Mouse (Mus musculus) MEL (cell line): ENCODE measurements around the gene Mterf1a. TPM values are rescaled to one million over a fixed set of nuclear protein-coding genes. Genes with fewer than 3 reads are reported as not detected.

ENCODE experiments used
- DNase-seq: peaks from one replicate; pipeline ENCODE4 v3.0.0; 2011; ENCODE audit warnings: low read depth, low spot score
- H3K27ac ChIP-seq: 2 replicates; pipeline ENCODE4 v1.5.1; 2012; ENCODE audit warnings: low read depth, mild to moderate bottlenecking, control low read depth, low read length, moderate library complexity; ENCODE audit not compliant: control insufficient read depth
- H3K27me3 ChIP-seq, 2 experiments: fragments of 150-350 bp in 1 of 2; sonication (generic) in 1 of 2; 2 replicates each; pipeline ENCODE4 v1.6.1; 2012; ENCODE audit warnings: low read length in 2 of 2, mild to moderate bottlenecking in 2 of 2, improper control_type of control experiment in 1 of 2, moderate library complexity in 1 of 2; ENCODE audit not compliant: insufficient read depth in 2 of 2, control insufficient read depth in 1 of 2
- H3K36me3 ChIP-seq, 2 experiments: 2 replicates each; pipeline ENCODE4 v1.6.1; 2012 to 2014; ENCODE audit warnings: low read length in 2 of 2, improper control_type of control experiment in 1 of 2, inconsistent platforms in 1 of 2, mild to moderate bottlenecking in 1 of 2; ENCODE audit not compliant: insufficient read depth in 2 of 2, control insufficient read depth in 1 of 2
- H3K4me1 ChIP-seq, 2 experiments: fragments of 150-350 bp in 1 of 2; sonication (generic) in 1 of 2; 2 replicates each; pipeline ENCODE4 v1.6.1; 2012; ENCODE audit warnings: low read length in 2 of 2, improper control_type of control experiment in 1 of 2, mild to moderate bottlenecking in 1 of 2; ENCODE audit not compliant: insufficient read depth in 2 of 2, control insufficient read depth in 1 of 2
- H3K4me3 ChIP-seq, 2 experiments: fragments of 150-350 bp in 1 of 2; sonication (generic) in 1 of 2; 2 replicates each; pipeline ENCODE4 v1.5.1; 2012; ENCODE audit warnings: low read depth in 2 of 2, low read length in 2 of 2, mild to moderate bottlenecking in 2 of 2, moderate library complexity in 2 of 2, control low read depth in 1 of 2, improper control_type of control experiment in 1 of 2; ENCODE audit not compliant: control insufficient read depth in 1 of 2, insufficient read depth in 1 of 2
- H3K79me2 ChIP-seq: 2 replicates; pipeline ENCODE4 v1.6.1; 2012; ENCODE audit warnings: mild to moderate bottlenecking, low read length, moderate library complexity; ENCODE audit not compliant: control insufficient read depth, poor library complexity, insufficient read depth
- H3K9ac ChIP-seq: 2 replicates; pipeline ENCODE4 v1.6.1; 2012; ENCODE audit warnings: low read depth, mild to moderate bottlenecking, control low read depth, low read length, moderate library complexity; ENCODE audit not compliant: control insufficient read depth, poor library complexity, severe bottlenecking
- H3K9me3 ChIP-seq: fragments of 150-350 bp; sonication (generic); replicated peaks from 2 replicates; pipeline ENCODE4 v1.6.1; 2012; ENCODE audit warnings: mild to moderate bottlenecking, low read length, improper control_type of control experiment, moderate library complexity; ENCODE audit not compliant: insufficient read depth
- BHLHE40 ChIP-seq: IDR thresholded peaks from 2 replicates; pipeline ENCODE4 v1.6.1; 2012; ENCODE audit warnings: low read depth, mild to moderate bottlenecking, inconsistent platforms, low read length, improper control_type of control experiment, borderline replicate concordance
- CHD1 ChIP-seq: IDR thresholded peaks from 2 replicates; pipeline ENCODE4 v1.6.1; 2012; ENCODE audit warnings: low read depth, mild to moderate bottlenecking, inconsistent platforms, low read length, improper control_type of control experiment
- CHD2 ChIP-seq: IDR thresholded peaks from 2 replicates; pipeline ENCODE4 v1.6.1; 2011; ENCODE audit warnings: low read length, improper control_type of control experiment
- CTCF ChIP-seq, 3 experiments: IDR thresholded peaks in 2 of 3; conservative IDR thresholded peaks in 1 of 3; 2 replicates each; pipeline ENCODE4 v1.5.1; 2011 to 2012; ENCODE audit warnings: low read length in 3 of 3, low read depth in 2 of 3, mild to moderate bottlenecking in 2 of 3, improper control_type of control experiment in 1 of 3, inconsistent platforms in 1 of 3, mixed read lengths in 1 of 3, moderate library complexity in 1 of 3; ENCODE audit not compliant: control insufficient read depth in 1 of 3, insufficient read depth in 1 of 3, poor library complexity in 1 of 3, severe bottlenecking in 1 of 3
- E2F4 ChIP-seq: IDR thresholded peaks from 2 replicates; pipeline ENCODE4 v1.6.1; 2011; ENCODE audit warnings: low read depth, low read length, improper control_type of control experiment, borderline replicate concordance
- ELF1 ChIP-seq: IDR thresholded peaks from 2 replicates; pipeline ENCODE4 v1.6.1; 2014; ENCODE audit warnings: low read depth, mild to moderate bottlenecking, inconsistent platforms, low read length, improper control_type of control experiment, moderate library complexity
- EP300 ChIP-seq, 2 experiments: IDR thresholded peaks; 2 replicates each; pipeline ENCODE4 v1.6.1; 2011; ENCODE audit warnings: improper control_type of control experiment in 2 of 2, low read length in 2 of 2, low read depth in 1 of 2, mild to moderate bottlenecking in 1 of 2
- ETS1 ChIP-seq: IDR thresholded peaks from 2 replicates; pipeline ENCODE4 v1.6.1; 2012; ENCODE audit warnings: low read depth, mild to moderate bottlenecking, inconsistent platforms, low read length, improper control_type of control experiment, moderate library complexity
- GATA1 ChIP-seq: IDR thresholded peaks from 2 replicates; pipeline ENCODE4 v1.6.1; 2011; ENCODE audit warnings: low read depth, low read length, improper control_type of control experiment
- MAFK ChIP-seq: IDR thresholded peaks from 2 replicates; pipeline ENCODE4 v1.6.1; 2011; ENCODE audit warnings: low read depth, mild to moderate bottlenecking, low read length, improper control_type of control experiment, borderline replicate concordance
- MXI1 ChIP-seq: IDR thresholded peaks from 2 replicates; pipeline ENCODE4 v1.6.1; 2011; ENCODE audit warnings: mild to moderate bottlenecking, low read depth, low read length, improper control_type of control experiment
- MYC ChIP-seq: IDR thresholded peaks from 2 replicates; pipeline ENCODE4 v1.6.1; 2011; ENCODE audit warnings: low read depth, mild to moderate bottlenecking, low read length, improper control_type of control experiment, moderate library complexity
- POLR2AphosphoS2 ChIP-seq: IDR thresholded peaks from 2 replicates; pipeline ENCODE4 v1.6.1; 2011; ENCODE audit warnings: low read length, improper control_type of control experiment
- POLR2AphosphoS5 ChIP-seq: IDR thresholded peaks from 2 replicates; pipeline ENCODE4 v1.6.1; 2012; ENCODE audit warnings: low read depth, borderline replicate concordance, mild to moderate bottlenecking, inconsistent platforms, low read length, moderate library complexity, mixed read lengths
- RAD21 ChIP-seq: IDR thresholded peaks from 2 replicates; pipeline ENCODE4 v1.6.1; 2011; ENCODE audit warnings: mild to moderate bottlenecking, low read depth, low read length, improper control_type of control experiment
- RCOR1 ChIP-seq: IDR thresholded peaks from 2 replicates; pipeline ENCODE4 v1.6.1; 2012; ENCODE audit warnings: low read depth, mild to moderate bottlenecking, inconsistent platforms, low read length, improper control_type of control experiment
- SMC3 ChIP-seq: IDR thresholded peaks from 2 replicates; pipeline ENCODE4 v1.6.1; 2011; ENCODE audit warnings: low read depth, low read length, improper control_type of control experiment
- TBP ChIP-seq: IDR thresholded peaks from 2 replicates; pipeline ENCODE4 v1.8.0; 2011; ENCODE audit warnings: low read depth, low read length, improper control_type of control experiment
- TCF12 ChIP-seq: IDR thresholded peaks from 2 replicates; pipeline ENCODE4 v1.6.1; 2014; ENCODE audit warnings: low read depth, mild to moderate bottlenecking, inconsistent platforms, low read length, improper control_type of control experiment, moderate library complexity
- UBTF ChIP-seq: IDR thresholded peaks from 2 replicates; pipeline ENCODE4 v1.6.1; 2012; ENCODE audit warnings: low read depth, mild to moderate bottlenecking, inconsistent platforms, low read length, improper control_type of control experiment, moderate library complexity, borderline replicate concordance; ENCODE audit not compliant: insufficient read depth
- USF1 ChIP-seq: IDR thresholded peaks from 2 replicates; pipeline ENCODE4 v1.6.1; 2014; ENCODE audit warnings: low read depth, mild to moderate bottlenecking, inconsistent platforms, low read length, improper control_type of control experiment, moderate library complexity
- USF2 ChIP-seq, 2 experiments: IDR thresholded peaks; 2 replicates each; pipeline ENCODE4 v1.6.1; 2011 to 2012; ENCODE audit warnings: improper control_type of control experiment in 2 of 2, low read length in 2 of 2, borderline replicate concordance in 1 of 2, inconsistent platforms in 1 of 2, low read depth in 1 of 2, mild to moderate bottlenecking in 1 of 2; ENCODE audit not compliant: insufficient read depth in 1 of 2
- ZC3H11A ChIP-seq: IDR thresholded peaks from 2 replicates; pipeline ENCODE4 v1.6.1; 2012; ENCODE audit warnings: low read depth, mild to moderate bottlenecking, inconsistent platforms, low read length, improper control_type of control experiment
- ZKSCAN1 ChIP-seq: IDR thresholded peaks from 2 replicates; pipeline ENCODE4 v1.6.1; 2012; ENCODE audit warnings: low read depth, mild to moderate bottlenecking, inconsistent platforms, low read length, improper control_type of control experiment, moderate library complexity
- ZMIZ1 ChIP-seq: IDR thresholded peaks from 2 replicates; pipeline ENCODE4 v1.6.1; 2012; ENCODE audit warnings: low read depth, mild to moderate bottlenecking, inconsistent platforms, low read length, improper control_type of control experiment, moderate library complexity
- polyA plus RNA-seq, 2 experiments: library from polyadenylated mRNA; stranded (reverse) in 1 of 2; unstranded in 1 of 2; fragments of >175 nt in 1 of 2; fragments of >200 nt in 1 of 2; gene quantifications; 2 replicates each; pipeline versions ENCODE4 v1.2.1 to v1.2.4; 2012; ENCODE audit warnings: low replicate concordance in 2 of 2, low read depth in 1 of 2; ENCODE audit not compliant: insufficient read length in 2 of 2, insufficient read depth in 1 of 2, missing spikeins in 1 of 2
- total RNA-seq: library from RNA; depleted of rRNA; stranded (reverse); fragments of 300-350 nt; gene quantifications from 2 replicates; pipeline ENCODE4 v1.2.3, GENCODE M21; 2012

Gene Mterf1a
- total and polyA plus RNA-seq, 3 experiments = 4.2 to 5.5 TPM; not detected in 1

GRCm38 (mm10) chr5:3939335-3939734 lies 45.6 kb upstream of the Mterf1a start:
- Histone ChIP-seq H3K27me3 (no peaks in the 10 kb centered on the region), H3K4me1 (no peaks in the 10 kb centered on the region), H3K4me3 (no peak overlapping the region), H3K9ac (no peak overlapping the region), H3K9me3 (no peaks in the 10 kb centered on the region), H3K36me3 (no peaks in the 10 kb centered on the region; a peak in 2 of 4 replicates), H3K79me2 (peaks cover 2% of the 10 kb centered on the region; the same call in 1 of the 2 replicates), H3K27ac (no peak overlapping the region)
- no peak for DNase-seq
- TF ChIP-seq CHD2 = no peak
- no peak for TF ChIP-seq ELF1
- TF ChIP-seq EP300 (IDR thresholded peaks at IDR 0.05; ENCODE audit: low read depth in 1 of 2, low read length in 2 of 2) = no peak
- no peak for TF ChIP-seq SMC3
- TF ChIP-seq ZC3H11A = no peak
- TF ChIP-seq GATA1 = no peak
- TF ChIP-seq TCF12 = no peak
- TF ChIP-seq MAFK = no peak
- TF ChIP-seq ZMIZ1 = no peak
- no peak for TF ChIP-seq MXI1
- TF ChIP-seq E2F4 = no peak
- no peak for TF ChIP-seq ZKSCAN1
- no peak for TF ChIP-seq MYC
- no peak for TF ChIP-seq POLR2AphosphoS2
- TF ChIP-seq CHD1 = no peak
- TF ChIP-seq BHLHE40 = no peak
- no peak for TF ChIP-seq POLR2AphosphoS5
- TF ChIP-seq USF2 (IDR thresholded peaks at IDR 0.05; ENCODE audit: borderline replicate concordance in 1 of 2, insufficient read depth in 1 of 2, low read depth in 1 of 2, low read length in 2 of 2) = no peak

GRCm38 (mm10) chr5:3938905-3939304 lies 45.2 kb upstream of the Mterf1a start:
- H3K9ac ChIP-seq = no peak overlapping the region
- no peaks in the 10 kb centered on the region for H3K4me1 ChIP-seq
- H3K79me2 ChIP-seq = peaks cover 2% of the 10 kb centered on the region; the same call in 1 of the 2 replicates
- TF ChIP-seq USF2 (IDR thresholded peaks at IDR 0.05; ENCODE audit: borderline replicate concordance in 1 of 2, insufficient read depth in 1 of 2, low read depth in 1 of 2, low read length in 2 of 2) (no peak), RAD21 (no peak), E2F4 (no peak), RCOR1 (no peak), ETS1 (no peak), CTCF (IDR thresholded peaks at IDR 0.05 in 2 of 3, conservative IDR thresholded peaks at IDR 0.05 in 1 of 3; ENCODE audit: control insufficient read depth in 1 of 3, insufficient read depth in 1 of 3, low read depth in 2 of 3, low read length in 3 of 3, poor library complexity in 1 of 3, severe bottlenecking in 1 of 3) (no peak), MAFK (no peak), TBP (no peak), USF1 (no peak), UBTF (no peak), GATA1 (no peak)
- TF ChIP-seq, all 39 proteins: peak for 0
- Histone ChIP-seq H3K27me3 (no peaks in the 10 kb centered on the region), H3K27ac (no peak overlapping the region), H3K9me3 (no peaks in the 10 kb centered on the region), H3K36me3 (no peaks in the 10 kb centered on the region; a peak in 2 of 4 replicates), H3K4me3 (no peak overlapping the region)
- no peak for DNase-seq
